Mouse (Mus musculus) neutrophil, adult 5-6 weeks (primary cell): ENCODE data around the gene Tmem184b. TPM values are rescaled to one million over a fixed set of nuclear protein-coding genes. Genes with fewer than 3 reads are reported as not detected.

ENCODE experiments used
- ATAC-seq: fragments of 151-379, 151-347 bp; 2 replicates; pipeline ENCODE4 v1.8.0; 2017; ENCODE audit warnings: mild to moderate bottlenecking, moderate TSS enrichment; ENCODE audit not compliant: insufficient number of reproducible peaks, poor library complexity, low FRiP score, severe bottlenecking; ENCODE audit errors: extremely low read depth
- total RNA-seq: library from RNA; stranded (forward); fragments of 200-1000 nt; gene quantifications from 2 replicates; pipeline ENCODE4 v1.2.3, GENCODE M21; 2017

Gene Tmem184b
- total RNA-seq, 1 experiment from 2014 or later = 29.3 TPM

GRCm38 (mm10) chr15:79326971-79327961 lies 76.1 kb downstream of the Tmem184b start:
- ATAC-seq = peak; percentile 28; the same call in 1 of the 2 replicates

GRCm38 (mm10) chr15:79326264-79326663 lies 77.1 kb downstream of the Tmem184b start:
- ATAC-seq = no peak

- ATAC-seq = no peak
Measured at GRCm38 (mm10) chr15:79325742-79326141, 77.6 kb downstream of the Tmem184b start.

GRCm38 (mm10) chr15:79324373-79324772 lies 79.0 kb downstream of the Tmem184b start:
- no peak for ATAC-seq

DNA sequence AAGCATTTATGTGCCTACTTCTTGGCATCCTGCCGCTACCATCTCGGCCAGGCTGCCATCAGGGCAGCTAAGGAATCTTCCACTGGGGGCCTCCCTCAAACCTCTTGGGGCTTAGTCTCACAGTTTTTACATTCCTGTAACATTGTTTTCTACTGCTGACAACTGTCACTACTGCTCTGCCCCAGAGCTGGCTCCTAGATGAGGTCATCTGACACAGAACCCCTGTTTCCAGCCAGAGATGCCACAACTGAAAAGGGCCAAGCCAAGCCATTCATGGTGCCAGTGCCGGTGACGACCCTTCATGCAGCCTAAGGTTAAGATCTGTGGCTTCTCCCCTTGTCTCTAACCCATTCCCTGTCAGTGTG lies 79.6 kb downstream of the Tmem184b start:
- no peak for ATAC-seq

- peak; percentile 4; the same call in 1 of the 2 replicates for ATAC-seq
Measured at GRCm38 (mm10) chr15:79322991-79323790, 80.2 kb downstream of the Tmem184b start.

DNA sequence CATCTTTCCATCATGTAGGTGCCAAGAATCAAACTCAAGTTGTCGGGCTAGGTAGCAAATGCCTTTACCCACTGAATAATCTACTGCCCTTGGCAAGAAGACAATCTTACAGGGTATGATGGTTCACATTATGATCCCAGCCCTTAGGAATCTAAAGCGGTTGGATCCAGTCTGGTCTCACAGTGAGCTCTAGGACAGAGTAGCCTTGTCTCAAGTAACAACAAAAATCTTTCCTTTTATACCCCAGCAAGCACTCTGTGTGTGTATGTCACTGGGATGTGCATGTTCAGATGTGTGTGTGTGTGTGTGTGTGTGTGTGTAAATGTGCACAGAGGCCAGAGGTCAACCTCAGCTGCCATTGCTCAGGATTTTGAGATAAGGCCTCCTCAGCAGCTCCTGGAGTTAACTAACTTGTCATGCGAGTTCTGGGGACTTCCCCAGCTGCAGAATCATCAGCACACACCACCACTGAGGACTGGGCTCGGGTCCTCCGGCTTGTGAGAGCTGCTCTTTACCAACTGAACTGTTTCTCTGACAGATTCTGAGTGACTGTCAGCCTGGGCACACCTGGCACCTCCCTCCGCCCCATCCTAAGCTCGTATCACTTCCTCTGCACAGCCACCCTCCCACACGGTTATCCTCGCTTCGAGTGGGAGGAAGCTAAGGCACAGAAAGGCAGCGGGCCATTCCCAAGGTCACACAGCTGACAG lies 80.9 kb downstream of the Tmem184b start:
- peak; percentile 10; the same call in 1 of the 2 replicates for ATAC-seq

GRCm38 (mm10) chr15:79321733-79322190 lies 81.6 kb downstream of the Tmem184b start:
- no peak for ATAC-seq

GRCm38 (mm10) chr15:79313848-79314369 lies 89.5 kb downstream of the Tmem184b start:
- ATAC-seq = no peak

Other genes starting within 250 kb of the Tmem184b start
- gene Sox10, start 238.3 kb downstream of the Tmem184b start, total RNA-seq = not detected in 2 replicates
- 16.1 and 16.2 TPM in 2 replicates for gene Pick1, start 174.4 kb downstream of the Tmem184b start, total RNA-seq
- 1.0 and 1.1 TPM in 2 replicates for gene Gm49486, start 174.2 kb downstream of the Tmem184b start, total RNA-seq
- not detected in 2 replicates for gene Slc16a8, start 148.8 kb downstream of the Tmem184b start, total RNA-seq
- gene Baiap2l2, start 118.0 kb downstream of the Tmem184b start, total RNA-seq = not detected in 2 replicates
- 3.4 and 5.5 TPM in 2 replicates for gene Pla2g6, start 75.2 kb downstream of the Tmem184b start, total RNA-seq
- 2.7 and 3.4 TPM in 2 replicates for gene Maff, start 56.9 kb downstream of the Tmem184b start, total RNA-seq
- 83.1 and 92.8 TPM in 2 replicates for gene Csnk1e, start 52.0 kb upstream of the Tmem184b start, total RNA-seq
- gene Kcnj4, start 101.7 kb upstream of the Tmem184b start, total RNA-seq = not detected in 2 replicates
- gene Kdelr3, start 112.8 kb upstream of the Tmem184b start, total RNA-seq = not detected in 2 replicates
- 371 and 386 TPM in 2 replicates for gene Ddx17, start 143.2 kb upstream of the Tmem184b start, total RNA-seq
- not detected in 2 replicates for gene Dmc1, start 201.5 kb upstream of the Tmem184b start, total RNA-seq